Mouse (Mus musculus) kidney, adult 11 months (tissue): ENCODE results near the gene Il1a.
A peak's percentile ranks its signal among the peaks of the same experiment; 100 is the strongest.

Source experiments
- DNase-seq: peaks from one replicate; pipeline ENCODE4 v3.0.0; 2022

Il1a gene

DNA sequence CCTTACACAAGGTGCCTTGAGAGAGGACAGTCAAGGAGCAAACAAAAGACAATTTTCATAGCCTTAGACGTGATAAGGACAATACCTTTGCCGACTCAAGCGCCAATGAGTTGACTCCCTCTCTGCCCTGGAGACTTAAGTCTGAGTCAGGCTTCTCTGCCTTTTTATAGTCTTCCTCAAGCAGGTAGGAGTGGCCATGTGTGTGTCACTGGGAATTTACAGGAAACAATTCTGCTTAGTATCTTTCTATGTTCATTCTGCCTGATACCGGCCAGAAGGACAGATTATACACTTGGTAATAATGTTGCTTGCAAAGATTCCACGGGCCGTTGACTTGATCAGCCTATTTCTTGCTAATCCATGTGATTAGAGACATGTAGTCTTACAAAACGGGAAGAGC is at the start of gene Il1a:
TSS of gene Il1a (minus strand) at position 137 of the 400 bp plus-strand sequence.
- no peak for DNase-seq

DNA sequence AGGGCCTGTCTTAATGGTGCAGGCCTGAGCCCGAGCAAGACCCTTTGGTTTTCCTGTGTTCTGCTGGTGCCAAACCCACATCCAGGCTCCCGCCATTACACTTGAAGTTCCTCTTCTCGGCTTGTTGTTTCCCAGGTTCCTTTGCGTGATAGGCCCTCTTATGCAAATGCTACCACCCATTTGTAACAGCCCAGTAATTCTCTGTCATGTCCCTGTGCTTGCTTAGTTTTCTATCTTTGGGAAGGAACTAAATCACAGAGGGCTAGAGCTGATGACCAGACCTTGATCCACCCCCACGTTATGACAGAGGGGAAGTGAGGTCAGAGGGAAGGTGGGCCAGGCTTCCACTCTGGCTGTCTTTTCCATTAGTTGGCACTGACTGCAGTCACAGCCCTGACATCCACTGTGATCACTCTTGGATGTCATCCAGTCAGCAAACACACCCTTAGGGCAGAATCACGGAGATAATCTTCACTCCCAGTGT is 28.4 kb upstream of the Il1a start:
- DNase-seq, result no peak

DNA sequence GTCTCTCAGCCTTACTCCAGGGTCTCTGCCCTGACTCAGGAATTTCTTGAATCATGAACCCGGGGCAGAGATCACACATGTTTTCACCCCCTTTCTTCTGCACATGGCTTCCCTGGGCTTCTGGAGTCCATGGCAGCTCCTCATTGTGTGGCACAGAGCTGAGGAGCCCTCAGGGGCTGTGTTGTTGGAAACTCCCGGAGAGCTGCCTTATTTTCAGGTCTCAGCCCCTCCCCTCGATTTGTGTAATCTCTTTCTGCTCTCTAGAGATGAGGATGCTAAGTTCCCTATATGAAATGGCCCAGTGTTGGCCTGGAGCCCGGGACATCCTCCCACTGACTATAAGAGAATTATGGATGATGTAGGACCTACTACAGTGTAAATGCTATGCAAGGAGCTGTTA is 23.7 kb upstream of the Il1a start:
- DNase-seq, result no peak

DNA sequence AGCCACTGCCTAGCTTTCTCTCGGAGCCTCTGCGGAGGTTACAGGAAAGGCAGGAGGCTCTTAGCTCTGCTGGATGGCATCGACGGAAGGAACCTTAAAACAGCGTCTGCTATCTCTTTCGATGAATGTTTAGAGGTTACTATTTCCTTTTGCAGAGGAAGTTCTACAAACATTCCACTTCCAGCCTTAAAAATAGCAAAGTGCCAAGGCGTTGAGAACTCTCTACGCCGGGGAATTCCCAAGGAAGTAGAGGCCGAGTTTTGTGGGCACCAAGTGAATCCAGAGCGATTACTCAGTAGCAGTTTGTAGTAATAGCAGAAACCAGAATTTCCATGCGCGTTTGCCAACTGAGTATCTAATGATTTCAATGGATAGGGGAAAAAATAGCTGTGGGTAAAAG is 20.8 kb upstream of the Il1a start:
- no peak for DNase-seq

DNA sequence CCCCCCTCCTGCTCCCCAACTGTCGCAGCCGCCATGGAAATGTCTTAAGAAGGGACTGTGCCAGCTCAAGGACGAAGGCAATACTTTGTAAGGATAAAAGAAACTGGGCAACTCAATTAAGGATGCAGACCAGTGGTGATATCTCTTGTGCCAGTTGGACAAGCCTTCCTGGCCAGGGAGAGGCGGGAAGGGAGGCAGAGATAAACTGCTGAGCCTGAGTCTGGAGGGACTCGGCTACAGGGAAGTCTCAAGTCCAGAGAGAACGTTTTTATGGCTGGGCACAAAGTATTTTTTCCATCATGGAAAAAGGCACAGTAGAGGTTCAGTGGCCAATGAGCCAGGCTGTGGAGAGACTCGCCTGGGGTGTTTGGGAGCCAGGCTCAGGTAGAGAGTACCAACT is 20.3 kb upstream of the Il1a start:
- no peak for DNase-seq

DNA sequence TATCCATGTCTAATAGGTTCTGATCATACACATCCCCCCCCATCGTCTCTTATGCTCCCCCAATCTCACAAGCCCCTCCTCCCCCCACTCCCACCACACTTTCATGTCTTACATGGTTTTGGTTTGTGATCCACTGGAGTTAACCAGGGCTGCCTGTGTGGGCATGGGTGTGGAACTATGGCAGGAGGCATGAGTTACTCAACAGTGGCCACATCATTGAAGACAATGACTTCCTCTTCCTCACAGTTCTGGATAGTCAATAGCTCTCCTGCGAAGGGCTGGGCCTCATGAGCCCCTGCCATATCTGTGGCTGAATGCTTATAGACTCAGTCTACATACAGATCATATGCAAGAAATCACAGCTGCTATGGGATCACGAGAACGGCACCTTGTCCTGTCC is 18.5 kb upstream of the Il1a start:
- no peak for DNase-seq

DNA sequence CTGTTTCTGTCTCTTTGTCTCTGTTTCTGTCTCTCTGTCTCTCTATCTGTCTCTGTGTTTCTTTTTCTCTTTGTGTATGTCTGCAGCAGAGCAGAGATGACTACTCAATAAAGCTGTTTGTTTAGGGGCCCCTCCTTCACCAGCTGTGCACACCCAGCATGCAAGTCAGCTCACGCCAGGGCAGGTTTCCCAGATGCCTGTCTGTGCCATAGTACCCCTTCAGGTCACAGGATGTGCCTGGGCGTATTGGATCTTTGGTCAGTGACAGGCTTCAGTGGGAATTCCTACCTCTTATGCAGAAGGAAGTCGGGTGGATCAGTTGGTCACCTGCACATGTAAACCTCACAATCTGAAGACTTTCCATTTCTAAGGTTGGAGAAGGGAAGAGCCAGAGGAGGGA is 14.4 kb upstream of the Il1a start:
- DNase-seq, result no peak

DNA sequence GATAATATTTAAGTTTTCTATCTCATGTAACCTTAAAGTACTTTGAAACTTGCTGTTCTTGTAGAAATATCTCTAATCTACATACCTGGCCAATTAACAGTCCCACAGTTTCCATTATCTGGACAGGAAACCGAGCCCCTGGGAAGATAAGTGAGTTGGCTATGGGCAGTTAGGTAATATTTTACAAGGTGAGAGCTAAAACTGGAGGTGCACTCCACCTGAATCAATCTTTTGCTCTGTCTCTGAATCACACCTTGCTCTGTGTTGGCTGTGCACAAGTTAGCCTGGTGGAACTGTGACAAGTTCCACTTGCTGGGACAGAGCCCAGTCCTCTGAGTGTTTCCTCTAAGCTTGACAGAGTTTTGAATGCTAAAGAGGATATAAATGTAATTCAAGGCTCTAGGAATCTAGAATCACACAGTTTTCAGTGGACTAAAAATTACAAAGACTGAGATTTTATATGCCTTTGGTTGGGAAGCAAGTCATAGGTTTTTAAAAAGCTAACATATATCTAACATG is 12.4 kb upstream of the Il1a start:
- no peak for DNase-seq

DNA sequence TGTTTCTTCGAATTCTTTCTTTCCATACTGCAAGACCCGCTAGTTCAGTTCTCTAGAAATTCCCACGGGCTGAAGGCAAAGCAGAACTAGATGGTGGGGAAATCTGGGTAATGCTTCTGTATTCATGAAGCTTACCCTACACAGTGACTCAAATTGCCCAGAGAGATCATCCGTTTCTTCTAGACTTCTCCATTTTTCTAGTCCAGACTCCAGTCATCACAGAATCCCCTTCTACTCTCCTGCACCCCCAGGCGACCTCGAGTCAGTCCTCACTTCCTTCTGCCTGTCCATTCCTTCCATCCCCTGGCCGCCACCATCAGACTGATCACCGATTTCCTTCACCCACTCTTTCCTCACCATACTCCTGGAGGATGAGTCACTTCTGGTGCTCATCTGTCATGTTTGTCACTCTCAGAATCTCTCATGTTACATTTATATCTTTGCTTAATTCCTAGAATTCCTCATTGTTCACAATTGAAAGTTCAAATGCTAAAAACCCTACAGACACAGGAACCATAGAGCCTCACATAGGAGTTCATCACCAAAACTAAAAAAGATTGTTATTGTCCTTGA is 10.3 kb upstream of the Il1a start:
- DNase-seq, result no peak

DNA sequence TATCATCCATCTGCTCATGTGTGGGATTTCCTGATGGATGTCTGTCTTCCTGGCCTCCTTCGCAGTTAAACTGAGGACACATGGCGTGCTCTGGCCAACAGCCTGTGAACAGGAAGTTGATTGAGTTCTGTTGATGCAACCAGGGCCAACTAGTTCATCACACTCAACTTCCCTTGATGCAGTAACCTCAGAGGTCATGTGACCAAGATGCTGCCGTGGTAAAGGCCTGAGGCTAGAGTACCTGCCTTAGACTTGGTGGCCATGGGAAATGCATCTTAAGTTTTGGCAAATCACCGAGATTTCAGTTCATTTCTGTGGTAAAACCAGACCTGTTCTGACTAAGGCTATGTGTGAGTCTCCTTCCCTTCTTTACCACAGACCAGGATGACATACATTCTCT is 6.1 kb upstream of the Il1a start:
- no peak for DNase-seq

DNA sequence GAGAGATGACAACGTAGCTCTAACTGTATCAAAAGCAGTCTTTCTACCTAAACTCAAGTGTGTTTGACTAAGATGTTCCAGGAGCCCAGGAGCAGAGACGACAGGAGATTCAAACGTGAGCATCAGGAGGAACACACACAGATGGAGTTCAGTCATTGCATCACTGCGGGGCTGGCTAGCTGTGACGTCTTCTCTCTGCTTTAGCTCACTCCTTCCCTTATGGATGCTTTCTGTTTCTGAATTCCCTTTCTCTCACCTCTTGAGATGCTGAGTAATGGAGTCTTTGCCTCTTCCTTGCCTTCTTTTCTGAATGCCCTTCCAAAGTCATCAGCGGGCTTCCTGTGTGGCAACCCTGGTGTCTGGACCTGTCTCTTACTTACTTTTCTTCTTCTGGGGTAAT is 5.1 kb upstream of the Il1a start:
- no peak for DNase-seq

DNA sequence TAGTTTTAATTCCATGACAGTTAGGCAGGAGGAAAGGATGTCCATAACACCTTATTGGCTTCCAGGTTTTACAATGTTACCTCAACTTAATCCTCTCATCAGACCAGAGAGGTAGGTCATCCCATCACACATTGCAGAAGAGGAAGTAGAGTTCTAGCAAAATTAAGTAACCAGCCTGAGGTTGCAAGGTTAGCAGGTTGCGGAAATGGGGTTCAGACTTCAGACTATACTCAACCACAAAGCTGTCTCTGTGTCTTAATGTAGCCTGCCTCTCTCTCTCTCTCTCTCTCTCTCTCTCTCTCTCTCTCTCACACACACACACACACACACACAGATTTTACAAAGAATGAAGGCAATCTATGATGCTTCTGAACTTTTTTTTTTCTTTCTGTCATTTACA is 4.2 kb upstream of the Il1a start:
- no peak for DNase-seq

DNA sequence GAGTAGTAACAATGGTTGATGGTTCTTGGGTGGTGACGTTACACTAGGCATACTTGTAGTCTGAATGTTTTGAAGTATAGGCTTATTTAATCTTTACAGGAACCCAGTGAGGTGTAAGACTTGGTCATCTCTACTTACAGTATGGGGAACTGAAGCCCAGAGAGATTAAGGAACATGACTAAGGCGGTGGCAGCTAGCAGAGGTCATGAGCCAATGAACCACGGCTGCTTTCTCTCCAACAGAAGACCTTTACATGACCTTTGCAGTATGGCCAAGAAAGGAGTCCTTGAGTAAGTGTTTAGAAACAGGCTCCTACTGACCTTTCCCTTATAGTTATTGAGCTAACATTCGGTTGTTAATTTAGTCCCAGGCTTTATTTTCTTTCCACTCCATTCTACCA is 3.8 kb downstream of the Il1a start:
- no peak for DNase-seq

DNA sequence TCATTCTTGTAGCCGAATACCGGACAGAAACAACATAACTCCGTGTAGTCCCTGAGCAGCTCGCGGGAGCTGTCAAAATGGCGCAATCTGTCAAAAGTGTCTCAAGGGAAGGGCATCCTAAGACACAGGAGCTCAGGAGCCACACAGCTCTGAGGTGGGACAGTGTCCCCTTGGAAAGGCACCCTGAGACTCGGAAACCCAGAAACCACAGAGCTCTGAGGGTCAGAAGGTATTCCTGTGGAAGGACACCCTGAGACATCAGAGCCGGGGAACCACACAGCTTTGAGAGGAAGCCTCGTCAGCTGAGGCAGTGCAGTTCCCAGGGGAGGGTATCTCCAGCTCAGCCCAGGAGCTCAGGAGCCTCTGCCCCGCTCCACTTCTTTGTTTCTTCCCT is 12.2 kb downstream of the Il1a start:
- no peak for DNase-seq

DNA sequence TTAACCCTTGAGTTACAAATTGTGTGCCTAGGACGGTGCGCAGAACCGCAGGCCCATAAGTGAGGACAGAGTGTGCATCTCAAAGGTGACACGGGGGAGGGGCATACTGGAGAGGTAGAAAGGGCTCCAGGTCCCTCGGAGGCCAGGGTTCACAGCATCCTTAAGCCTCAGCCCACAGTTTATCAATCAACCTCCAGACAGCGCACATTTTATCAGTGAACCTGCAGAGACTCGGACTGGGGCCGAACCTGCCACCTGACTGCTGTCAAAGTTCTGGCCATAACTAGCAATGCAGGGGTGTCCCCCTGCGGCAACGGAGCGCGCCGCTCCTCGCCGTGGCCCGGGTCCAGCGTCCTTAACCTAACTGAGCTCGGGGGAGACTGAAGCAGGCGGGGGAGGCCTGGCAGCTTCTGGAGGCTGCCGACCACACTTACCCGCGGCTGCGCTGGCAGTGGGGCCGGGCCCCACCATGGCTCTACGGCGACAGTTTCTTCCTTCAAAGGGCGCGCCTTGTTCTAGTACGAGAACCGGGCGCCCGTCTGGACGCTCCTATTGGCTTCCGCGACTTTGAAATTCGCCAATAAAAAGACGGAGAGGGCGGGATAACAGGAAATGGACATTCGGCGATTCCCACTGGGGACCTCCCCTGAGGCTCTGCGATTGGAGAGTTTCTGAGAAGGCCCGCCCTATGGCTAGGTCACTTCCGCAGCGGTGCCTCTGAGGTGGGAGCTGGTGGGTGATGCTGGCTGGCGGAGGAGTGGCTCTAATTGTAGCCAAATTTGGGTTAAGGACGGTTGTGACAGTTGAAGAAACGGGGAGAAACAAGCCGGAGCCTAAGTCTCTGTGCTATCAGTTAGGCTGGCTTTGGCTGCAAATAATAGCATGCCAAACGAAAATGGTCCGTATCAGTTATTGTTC is 12.8 kb downstream of the Il1a start, which contains the start of gene Ckap2l:
TSS of gene Ckap2l (minus strand) at position 542 of the 918 bp plus-strand sequence.
- peak; percentile 96 for DNase-seq

DNA sequence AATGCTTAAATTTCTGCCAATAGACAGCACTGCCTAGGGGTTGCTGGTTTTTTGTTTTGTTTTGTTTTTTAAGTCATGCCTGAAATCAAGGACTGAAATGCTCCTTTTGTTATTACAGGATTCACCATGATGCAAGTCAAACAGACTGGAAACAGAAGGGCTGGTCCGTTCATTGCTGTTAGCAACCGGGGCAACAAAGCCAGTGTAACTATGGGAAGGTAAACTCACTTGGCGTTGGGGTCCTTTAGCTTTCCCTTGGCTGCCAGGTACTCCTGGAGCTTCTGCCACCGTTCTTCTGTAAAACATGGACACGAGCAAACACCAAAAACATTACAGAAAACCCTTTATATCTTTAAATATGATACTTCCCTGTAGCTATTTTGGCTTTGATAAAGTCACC is 13.7 kb downstream of the Il1a start:
- no peak for DNase-seq

DNA sequence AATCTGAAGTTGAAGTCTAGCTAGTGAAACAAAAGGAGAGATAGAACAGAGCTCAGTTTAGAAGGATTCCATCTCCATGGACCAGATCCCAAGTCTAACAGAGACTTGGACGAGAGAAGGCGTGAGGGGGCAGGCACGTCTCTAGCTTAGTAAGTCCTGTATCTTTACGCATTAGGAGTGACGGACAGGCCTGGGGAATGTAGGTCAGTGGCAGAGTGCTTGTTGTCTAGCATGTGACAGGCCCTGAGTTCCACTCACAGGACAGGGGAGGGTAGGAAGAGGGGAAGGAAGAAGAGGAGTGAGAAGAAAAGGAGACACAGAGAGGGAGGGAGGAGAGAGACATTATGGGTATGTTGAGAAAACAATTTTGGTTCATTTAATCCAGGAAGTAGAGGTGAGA is 14.7 kb downstream of the Il1a start:
- DNase-seq, result no peak

DNA sequence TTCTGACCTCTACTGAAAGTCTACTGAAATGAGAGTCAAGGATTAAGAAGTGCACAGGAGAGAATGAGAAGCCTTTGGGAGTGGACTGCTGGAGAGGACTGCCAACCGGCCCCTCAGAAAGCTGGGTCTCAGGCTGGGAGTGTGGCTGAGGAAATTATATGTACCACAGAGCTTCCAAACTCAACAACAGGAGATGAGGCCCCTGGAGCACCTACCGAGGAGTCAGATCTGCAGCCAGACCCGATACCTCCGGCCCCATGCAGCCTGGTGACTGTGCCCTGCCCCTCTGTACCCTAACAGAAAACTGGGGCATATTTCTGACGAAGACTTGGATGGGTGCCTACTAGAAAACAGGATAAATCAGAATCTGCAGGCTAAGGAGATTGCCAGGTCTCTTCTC is 35.9 kb downstream of the Il1a start:
- DNase-seq, result no peak

DNA sequence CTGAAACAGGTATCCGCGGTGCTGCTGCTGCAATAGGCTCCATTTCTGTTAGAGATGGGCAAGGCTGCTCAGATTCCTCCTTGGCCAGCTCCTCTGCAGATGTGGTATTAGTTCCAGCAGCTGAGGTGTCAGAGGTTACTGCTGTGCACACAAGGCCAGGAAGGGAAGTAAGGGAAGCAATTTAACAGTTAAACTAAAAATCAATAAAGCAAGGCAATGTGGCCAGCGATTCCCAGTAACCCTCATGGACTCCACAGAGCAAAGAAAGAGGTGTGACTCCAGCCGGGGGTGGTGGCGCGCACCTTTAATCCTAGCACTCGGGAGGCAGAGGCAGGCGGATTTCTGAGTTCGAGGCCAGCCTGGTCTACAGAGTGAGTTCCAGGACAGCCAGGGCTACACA is 39.2 kb downstream of the Il1a start:
- no peak for DNase-seq

DNA sequence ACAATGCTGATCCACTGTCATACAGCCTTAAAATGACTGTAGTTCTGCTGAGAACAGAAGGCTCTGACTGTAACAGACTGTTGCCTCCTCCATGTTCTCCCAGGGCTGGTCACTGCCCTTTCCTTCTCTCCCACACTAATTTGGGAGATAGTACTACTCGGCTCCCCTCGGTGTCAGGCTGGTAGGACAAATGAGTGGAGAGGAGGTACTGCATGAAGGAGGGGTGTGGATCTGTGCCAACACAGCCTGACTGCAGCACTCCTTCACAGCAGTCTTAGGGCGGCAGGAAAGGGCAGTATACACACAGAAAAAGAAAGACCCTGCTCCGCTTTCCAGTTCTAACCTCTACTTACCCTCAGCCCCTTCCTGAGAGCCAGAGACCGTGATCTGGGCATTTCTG is 39.8 kb downstream of the Il1a start:
- DNase-seq, result no peak

DNA sequence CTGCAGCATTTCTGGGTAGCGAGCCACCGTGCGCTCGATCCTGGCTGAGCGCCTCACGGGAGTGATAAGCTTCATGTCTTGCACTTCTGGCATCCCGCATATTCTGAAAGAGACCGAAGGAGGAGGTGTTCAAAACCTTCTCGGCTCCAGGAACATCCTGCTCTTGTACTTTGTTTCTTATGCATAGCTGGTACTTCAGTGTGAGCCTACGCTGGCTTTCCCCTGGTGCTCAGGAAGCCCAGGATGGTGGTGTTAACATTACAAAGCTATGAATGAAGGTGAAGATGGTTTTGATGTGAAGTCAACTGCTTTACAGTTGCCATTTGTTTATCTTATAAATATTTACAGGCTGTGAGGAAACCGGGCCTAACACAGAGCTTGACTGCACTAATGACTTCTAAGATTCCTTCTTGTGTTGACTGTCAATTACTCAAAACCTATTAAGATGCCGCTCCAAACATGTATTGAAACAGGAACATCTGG is 40.6 kb downstream of the Il1a start:
- DNase-seq, result no peak

DNA sequence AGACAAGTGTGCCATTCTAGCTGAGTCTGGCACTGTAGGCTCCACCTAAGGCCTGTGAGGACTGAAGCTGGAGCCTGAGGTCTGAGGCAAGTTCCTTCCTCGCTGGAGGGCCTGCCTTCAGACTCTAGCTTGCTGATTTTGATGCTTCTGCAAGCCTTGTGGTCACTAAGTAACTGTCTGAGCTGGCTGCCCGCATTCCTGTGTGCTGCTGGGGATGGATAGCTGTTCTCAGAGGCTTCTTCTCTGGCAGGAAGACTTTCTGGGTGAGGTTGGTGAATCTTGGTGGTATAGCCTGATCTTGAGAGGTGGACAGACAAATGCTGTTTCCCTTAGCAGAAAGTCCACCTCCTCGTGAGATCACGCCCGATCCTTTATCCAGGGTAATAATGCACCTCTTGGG is 42.0 kb downstream of the Il1a start:
- no peak for DNase-seq

DNA sequence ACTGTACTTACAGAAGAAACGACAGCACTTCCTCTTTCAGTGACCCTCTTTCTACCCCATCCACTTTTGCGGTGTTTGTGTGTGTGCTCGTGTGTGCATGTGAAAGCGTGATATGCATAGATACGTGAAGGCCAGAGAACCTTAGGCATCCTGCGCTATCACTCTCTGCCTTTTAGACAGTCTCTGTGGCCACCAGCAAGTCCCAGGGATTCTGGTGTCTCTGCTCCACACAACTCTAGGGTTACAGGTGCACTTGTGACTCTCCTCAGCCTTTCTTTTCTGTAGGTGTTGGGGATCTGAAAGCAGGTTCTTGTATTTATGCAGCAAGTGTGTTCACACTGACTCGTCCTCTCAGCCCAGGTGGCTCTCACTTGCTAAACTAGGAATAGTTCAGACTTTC is 44.5 kb downstream of the Il1a start:
- no peak for DNase-seq

DNA sequence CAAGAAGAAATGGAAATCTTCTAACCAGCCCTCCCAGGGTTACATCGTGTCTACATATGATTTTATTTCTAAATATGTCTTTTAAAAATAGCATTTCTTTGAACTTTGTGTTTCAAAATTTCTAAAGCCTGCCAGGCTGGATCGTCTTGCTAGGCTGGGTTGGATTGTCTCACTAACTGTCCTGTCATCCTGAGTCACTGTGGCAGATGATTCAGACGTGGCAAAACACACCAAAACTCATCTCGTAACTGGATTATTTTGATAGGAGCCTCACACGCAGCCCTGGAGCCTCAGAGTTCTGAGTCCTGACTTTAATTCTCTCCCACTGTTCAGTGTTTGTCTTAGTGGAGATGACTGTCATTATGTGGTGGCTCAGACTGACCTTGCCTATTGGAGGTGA is 46.7 kb downstream of the Il1a start:
- no peak for DNase-seq
